Mouse (Mus musculus) liver, adult 2 months (tissue): ENCODE results near the gene Gm4559. TPM values are rescaled to one million over a fixed set of nuclear protein-coding genes. Genes with fewer than 3 reads are reported as not detected.
A peak's percentile ranks its signal among the peaks of the same experiment; 100 is the strongest.
"Not testable (repeated sequence)": the region's sequence is repeated elsewhere in the genome, so short reads cannot be mapped to it uniquely, and the experiment has no call there.

Source experiments
- DNase-seq: peaks from one replicate; pipeline ENCODE4 v3.0.0-alpha.2; 2011; ENCODE audit warnings: low read depth, low spot score; ENCODE audit errors: extremely low read depth
- H3K27ac ChIP-seq: fragments of 200-500 bp; replicated peaks from 2 replicates; pipeline ENCODE4 v1.5.1; 2012; ENCODE audit warnings: low read depth, mild to moderate bottlenecking, control low read depth, inconsistent platforms, low read length; ENCODE audit not compliant: insufficient read depth
- H3K27me3 ChIP-seq: fragments of 200-500 bp; 2 replicates; pipeline ENCODE4 v1.6.1; 2012; ENCODE audit warnings: mild to moderate bottlenecking, moderate library complexity, low read length, inconsistent platforms; ENCODE audit not compliant: control insufficient read depth, insufficient read depth
- H3K36me3 ChIP-seq: fragments of 200-500 bp; 2 replicates; pipeline ENCODE4 v1.6.1; 2012; ENCODE audit warnings: low read length, inconsistent platforms; ENCODE audit not compliant: control insufficient read depth, insufficient read depth
- H3K4me1 ChIP-seq: fragments of 200-500 bp; 2 replicates; pipeline ENCODE4 v1.6.1; 2011; ENCODE audit warnings: low read length; ENCODE audit not compliant: control insufficient read depth, insufficient read depth
- H3K4me3 ChIP-seq: fragments of 200-500 bp; 2 replicates; pipeline ENCODE4 v1.5.1; 2011; ENCODE audit warnings: low read depth, mild to moderate bottlenecking, control low read depth, low read length, moderate library complexity; ENCODE audit not compliant: insufficient read depth
- H3K79me2 ChIP-seq: fragments of 200-500 bp; 2 replicates; pipeline ENCODE4 v1.6.1; 2012; ENCODE audit warnings: inconsistent platforms, mild to moderate bottlenecking, low read length, moderate library complexity; ENCODE audit not compliant: control insufficient read depth, insufficient read depth
- H3K9ac ChIP-seq: fragments of 200-500 bp; 2 replicates; pipeline ENCODE4 v1.6.1; 2012; ENCODE audit warnings: low read depth, mild to moderate bottlenecking, control low read depth, inconsistent platforms, low read length
- CTCF ChIP-seq: fragments of 200-500 bp; IDR thresholded peaks from 2 replicates; pipeline ENCODE4 v1.5.1; 2011; ENCODE audit warnings: low read depth, low read length, control low read depth
- POLR2A ChIP-seq: fragments of 200-500 bp; IDR thresholded peaks from 2 replicates; pipeline ENCODE4 v1.6.1; 2011; ENCODE audit warnings: low read length, control low read depth; ENCODE audit not compliant: insufficient read depth; ENCODE audit errors: extremely low read depth
- WGBS: fragments of 180-500 bp; shearing (Covaris S2); methylation state at CpG from one replicate; pipeline ENCODE4 v1.1.7; 2018; 5-methylcytosine and 5-hydroxymethylcytosine counted together
- polyA plus RNA-seq: library from polyadenylated mRNA; depleted of rRNA; stranded (reverse); fragments of >200 nt; gene quantifications from 2 replicates; pipeline ENCODE4 v1.2.3, GENCODE M21; 2012
- total RNA-seq: library from RNA; depleted of rRNA; stranded (reverse); fragments of >200 nt; gene quantifications from 2 replicates; pipeline ENCODE4 v1.2.3, GENCODE M21; 2014

Gm4559 gene
- total and polyA plus RNA-seq, 2 experiments, result not detected

GRCm38 (mm10) chr7:142317216-142317615 lies 43.1 kb upstream of the Gm4559 start:
- Histone ChIP-seq H3K4me1 (no peaks in the 10 kb centered on the region), H3K27me3 (no peaks in the 10 kb centered on the region), H3K4me3 (no peak overlapping the region), H3K27ac (no peak overlapping the region), H3K36me3 (no peaks in the 10 kb centered on the region), H3K79me2 (no peaks in the 10 kb centered on the region), H3K9ac (no peak overlapping the region)
- TF ChIP-seq POLR2A (no peak), CTCF (no peak)
- WGBS, result 86% methylated on average over 5 of the region's 5 CpGs
- no peak for DNase-seq

GRCm38 (mm10) chr7:142316558-142316957 lies 42.4 kb upstream of the Gm4559 start:
- no peak for TF ChIP-seq POLR2A
- peak; percentile 32 for TF ChIP-seq CTCF
- H3K36me3 ChIP-seq, result no peaks in the 10 kb centered on the region
- peak; percentile 19 for DNase-seq
- 45% methylated on average over 6 of the region's 6 CpGs for WGBS
- H3K79me2 ChIP-seq, result no peaks in the 10 kb centered on the region
- no peak overlapping the region for H3K4me3 ChIP-seq
- no peak overlapping the region for H3K9ac ChIP-seq
- H3K27ac ChIP-seq, result no peak overlapping the region
- no peaks in the 10 kb centered on the region for H3K27me3 ChIP-seq
- no peaks in the 10 kb centered on the region for H3K4me1 ChIP-seq

GRCm38 (mm10) chr7:142314600-142315285 lies 40.6 kb upstream of the Gm4559 start:
- no peak for DNase-seq
- WGBS, result 68% methylated on average over 5 of the region's 5 CpGs
- Histone ChIP-seq H3K4me1 (no peaks in the 10 kb centered on the region), H3K9ac (no peak overlapping the region), H3K36me3 (no peaks in the 10 kb centered on the region), H3K27ac (no peak overlapping the region), H3K79me2 (no peaks in the 10 kb centered on the region), H3K27me3 (no peaks in the 10 kb centered on the region), H3K4me3 (no peak overlapping the region)
- TF ChIP-seq CTCF (no peak), POLR2A (no peak)

- H3K27me3 ChIP-seq, H3K9ac ChIP-seq, H3K79me2 ChIP-seq, H3K4me1 ChIP-seq, H3K4me3 ChIP-seq, H3K36me3 ChIP-seq, DNase-seq, H3K27ac ChIP-seq: not testable (repeated sequence)
- 95% methylated on average over 1 of the region's 1 CpGs for WGBS
Observed at GRCm38 (mm10) chr7:142303929-142304328, 29.8 kb upstream of the Gm4559 start.

- no peak within 1 kb of the TSS for H3K9ac ChIP-seq
- no peaks in the 10 kb centered on the region for H3K36me3 ChIP-seq
- H3K4me3 ChIP-seq, result no peak within 1 kb of the TSS
- no peak within 1 kb of the TSS for H3K27ac ChIP-seq
- no peak for TF ChIP-seq CTCF
- TF ChIP-seq POLR2A, result no peak
- DNase-seq, result no peak
- no peaks in the 10 kb centered on the region for H3K79me2 ChIP-seq
- no peaks in the 10 kb centered on the region; the same call in 1 of the 2 replicates for H3K27me3 ChIP-seq
- 25% methylated on average over 3 of the region's 3 CpGs for WGBS
- no peaks in the 10 kb centered on the region for H3K4me1 ChIP-seq
Observed at GRCm38 (mm10) chr7:142303249-142303648, 29.1 kb upstream of the Gm4559 start, which contains the start of gene Krtap5-4. Gene Krtap5-4 (plus strand): TSS chr7:142303549.

GRCm38 (mm10) chr7:142297018-142297417 lies 22.9 kb upstream of the Gm4559 start, which contains the start of gene Krtap5-1:
Gene Krtap5-1 (minus strand): TSS chr7:142297118.
- H3K36me3 ChIP-seq, H3K4me1 ChIP-seq, DNase-seq, H3K4me3 ChIP-seq, H3K9ac ChIP-seq, H3K27ac ChIP-seq, H3K27me3 ChIP-seq, H3K79me2 ChIP-seq: not testable (repeated sequence)

- H3K4me3 ChIP-seq, result not testable (repeated sequence)
Observed at GRCm38 (mm10) chr7:142296108-142296507, 21.9 kb upstream of the Gm4559 start.

More at GRCm38 (mm10) chr7:142296108-142296507, 21.9 kb upstream of the Gm4559 start:
- H3K79me2 ChIP-seq, H3K27ac ChIP-seq, H3K27me3 ChIP-seq, H3K4me1 ChIP-seq, H3K36me3 ChIP-seq, H3K9ac ChIP-seq, DNase-seq: not testable (repeated sequence)
- WGBS, result 28% methylated on average over 4 of the region's 4 CpGs
